Mouse (Mus musculus): ENCODE results near the gene Camta2.

Camta2 gene

GRCm38 (mm10) chr11:70687601-70688199, at the start of gene Camta2:
Gene Camta2 (minus strand): TSS chr11:70688105.
- ATAC-seq (ENCODE audit: low TSS enrichment) = peak; percentile 56

DNA sequence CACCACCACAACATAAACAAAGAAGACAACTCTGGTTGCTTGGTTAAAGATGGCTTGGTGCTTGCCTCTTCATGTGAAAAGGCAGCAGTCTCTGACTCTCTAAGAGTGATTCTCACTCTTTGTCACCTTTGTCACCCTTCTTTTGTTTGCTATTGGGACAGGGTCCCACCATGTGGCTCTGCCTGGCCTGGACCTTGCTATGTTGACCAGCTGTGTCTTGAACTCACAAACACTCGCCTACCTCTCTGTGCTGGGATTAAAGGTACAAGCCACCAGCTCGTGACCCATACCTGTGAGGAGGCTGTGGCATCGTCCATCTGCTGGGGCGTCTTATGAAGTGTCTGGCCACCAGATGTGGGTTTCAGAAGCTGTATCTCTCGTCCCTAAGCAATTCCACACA, 45.4 kb upstream of the Camta2 start:
- ATAC-seq (ENCODE audit: low TSS enrichment) = no peak

DNA sequence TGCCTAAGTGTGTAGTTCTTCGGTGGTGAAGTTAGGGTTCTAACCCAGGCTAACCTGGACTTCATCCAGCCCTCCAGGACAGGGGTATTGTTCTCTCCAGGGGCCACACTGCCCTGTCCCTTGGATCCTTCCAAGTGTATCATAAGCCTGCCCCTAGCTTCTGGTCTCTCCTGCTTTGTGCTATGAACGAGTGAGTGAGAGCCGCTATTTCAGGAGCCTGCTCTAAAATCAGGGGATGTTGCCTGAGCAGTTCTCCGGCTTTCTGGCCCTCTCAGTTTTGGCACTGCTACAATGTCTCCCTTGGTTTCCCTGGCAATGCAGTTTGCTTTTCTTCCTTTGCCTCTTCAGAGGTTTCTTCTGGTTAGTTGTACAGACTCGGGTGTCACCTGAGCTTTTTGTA, 43.3 kb upstream of the Camta2 start:
- ATAC-seq (ENCODE audit: low TSS enrichment) = peak; percentile 83

GRCm38 (mm10) chr11:70730427-70731038, 42.6 kb upstream of the Camta2 start:
- ATAC-seq (ENCODE audit: low TSS enrichment) = 0 out of 2 replicates have a peak, but pooled peaks have one; percentile 14

GRCm38 (mm10) chr11:70727385-70727784, 39.5 kb upstream of the Camta2 start:
- ATAC-seq (ENCODE audit: low TSS enrichment) = no peak

DNA sequence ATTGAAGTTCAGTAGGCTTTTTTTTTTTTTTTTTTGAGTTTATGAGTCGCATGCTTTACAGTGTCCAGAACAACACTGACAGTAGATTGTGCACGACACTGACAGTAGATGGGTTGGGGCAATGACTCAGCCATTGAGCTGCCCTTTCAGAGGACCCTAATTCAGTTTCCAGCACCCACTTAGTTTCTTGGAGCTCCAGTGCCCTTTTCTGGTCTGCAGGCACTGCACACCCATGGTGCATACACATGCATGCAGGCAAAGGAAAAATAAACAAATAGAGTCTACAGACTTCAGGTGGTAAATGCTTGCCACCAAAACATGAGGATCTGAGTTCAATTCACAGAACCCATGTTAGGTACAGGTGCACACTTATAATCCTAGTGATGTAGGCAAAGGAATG, 38.7 kb upstream of the Camta2 start:
- ATAC-seq (ENCODE audit: low TSS enrichment) = no peak

DNA sequence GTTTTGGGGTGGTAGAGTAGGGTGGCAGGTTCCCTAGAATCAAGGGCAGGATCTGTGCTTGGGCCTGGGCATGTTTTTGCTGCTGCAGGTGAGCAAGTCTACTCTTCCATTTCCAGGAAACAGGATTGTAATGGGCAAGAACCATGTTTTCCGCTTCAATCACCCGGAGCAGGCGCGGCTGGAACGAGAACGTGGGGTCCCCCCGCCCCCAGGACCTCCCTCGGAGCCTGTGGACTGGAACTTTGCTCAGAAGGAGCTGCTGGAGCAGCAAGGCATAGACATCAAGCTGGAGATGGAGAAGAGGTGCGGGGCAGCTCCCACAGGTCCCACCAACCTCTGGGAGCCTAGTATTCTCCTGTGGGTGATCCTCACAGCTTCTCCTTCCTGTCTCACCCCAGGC, 36.8 kb upstream of the Camta2 start:
- no peak for ATAC-seq (ENCODE audit: low TSS enrichment)

- ATAC-seq (ENCODE audit: low TSS enrichment) = no peak
Measured at GRCm38 (mm10) chr11:70721072-70721471, 33.2 kb upstream of the Camta2 start.

DNA sequence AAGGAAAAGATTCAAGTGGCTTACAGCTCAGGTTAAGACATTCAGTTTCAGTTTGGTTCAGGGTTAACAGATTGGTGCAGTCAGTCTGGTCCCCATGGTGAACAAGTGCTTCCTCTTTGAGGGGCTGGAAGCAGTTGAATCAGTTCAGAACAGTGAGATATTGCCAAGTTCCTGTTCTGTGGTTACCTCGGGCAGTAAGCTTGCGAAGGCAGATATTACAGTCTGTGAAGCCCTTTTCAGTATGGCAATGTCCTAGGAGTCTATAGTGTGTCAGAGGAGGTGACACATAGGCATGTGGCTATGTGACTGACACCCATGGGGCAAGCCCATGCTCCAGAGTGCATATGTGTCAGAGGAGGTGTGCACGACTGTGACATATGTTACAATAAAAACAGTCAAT, 32.7 kb upstream of the Camta2 start:
- ATAC-seq (ENCODE audit: low TSS enrichment) = no peak

DNA sequence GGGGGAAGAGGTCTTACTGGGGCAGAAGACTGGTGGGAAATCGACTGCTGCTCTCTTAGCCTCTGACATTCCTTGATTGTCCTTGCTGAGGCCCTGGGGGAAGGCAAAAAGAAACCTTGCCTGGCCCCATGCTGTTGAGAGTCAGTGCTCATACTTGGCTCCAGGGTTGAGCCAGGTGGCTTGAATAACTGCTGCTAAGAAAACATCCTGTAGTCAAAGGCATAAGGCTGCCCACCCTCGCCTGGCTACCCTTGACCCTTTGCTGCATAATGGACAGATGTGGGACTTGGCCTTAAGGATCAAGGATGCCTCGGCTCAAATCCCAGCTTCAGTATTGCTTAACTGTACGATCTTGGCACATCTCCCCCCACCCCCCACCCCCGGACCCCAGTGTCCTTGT, 30.6 kb upstream of the Camta2 start:
- ATAC-seq (ENCODE audit: low TSS enrichment) = no peak

GRCm38 (mm10) chr11:70715832-70716231, 27.9 kb upstream of the Camta2 start:
- ATAC-seq (ENCODE audit: low TSS enrichment) = peak; percentile 57; the same call in 1 of the 2 replicates

DNA sequence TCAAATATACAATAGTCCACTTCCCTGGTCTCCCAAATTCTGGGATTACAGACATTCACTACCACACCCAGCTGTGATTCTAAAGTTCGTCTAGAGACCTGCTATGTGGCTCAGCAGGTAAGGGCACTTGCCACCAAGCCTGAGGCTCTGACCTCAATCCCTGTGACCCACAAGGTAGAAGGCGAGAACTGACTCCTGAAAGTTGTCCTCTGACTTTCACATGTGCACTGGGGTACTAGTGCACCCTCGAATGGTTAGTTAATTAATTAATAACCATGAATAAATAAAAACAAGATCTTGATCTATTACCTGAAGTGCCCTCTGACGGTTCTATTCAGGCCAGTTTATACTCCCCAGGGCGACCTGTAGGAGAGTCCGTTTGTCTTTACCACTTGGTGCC, 25.3 kb upstream of the Camta2 start:
- no peak for ATAC-seq (ENCODE audit: low TSS enrichment)

DNA sequence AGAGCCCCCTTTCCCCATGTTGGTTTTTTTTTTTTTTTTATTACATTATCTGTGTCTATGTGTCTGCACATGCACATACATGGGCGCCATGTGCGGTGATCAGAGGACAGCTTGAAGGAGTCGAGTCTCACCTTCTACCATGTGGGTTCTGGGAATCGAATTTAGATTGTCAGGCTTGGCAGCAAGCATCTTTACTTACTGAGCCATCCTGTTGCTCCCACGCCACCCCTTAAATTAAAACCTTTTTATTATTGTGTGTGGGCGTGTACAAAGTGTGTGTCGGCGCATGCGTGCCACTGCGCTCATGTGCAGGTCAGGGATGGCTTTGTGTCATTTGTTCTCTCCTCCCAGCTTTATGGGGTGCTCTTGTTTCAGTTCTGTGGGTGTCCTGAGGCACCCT, 23.1 kb upstream of the Camta2 start:
- ATAC-seq (ENCODE audit: low TSS enrichment) = peak; percentile 38; the same call in 1 of the 2 replicates

GRCm38 (mm10) chr11:70706127-70706526, 18.2 kb upstream of the Camta2 start:
- ATAC-seq (ENCODE audit: low TSS enrichment) = no peak

GRCm38 (mm10) chr11:70702781-70703180, 14.9 kb upstream of the Camta2 start:
- no peak for ATAC-seq (ENCODE audit: low TSS enrichment)

- peak; percentile 53; the same call in 1 of the 2 replicates for ATAC-seq (ENCODE audit: low TSS enrichment)
Measured at GRCm38 (mm10) chr11:70701984-70702733, 14.3 kb upstream of the Camta2 start.

DNA sequence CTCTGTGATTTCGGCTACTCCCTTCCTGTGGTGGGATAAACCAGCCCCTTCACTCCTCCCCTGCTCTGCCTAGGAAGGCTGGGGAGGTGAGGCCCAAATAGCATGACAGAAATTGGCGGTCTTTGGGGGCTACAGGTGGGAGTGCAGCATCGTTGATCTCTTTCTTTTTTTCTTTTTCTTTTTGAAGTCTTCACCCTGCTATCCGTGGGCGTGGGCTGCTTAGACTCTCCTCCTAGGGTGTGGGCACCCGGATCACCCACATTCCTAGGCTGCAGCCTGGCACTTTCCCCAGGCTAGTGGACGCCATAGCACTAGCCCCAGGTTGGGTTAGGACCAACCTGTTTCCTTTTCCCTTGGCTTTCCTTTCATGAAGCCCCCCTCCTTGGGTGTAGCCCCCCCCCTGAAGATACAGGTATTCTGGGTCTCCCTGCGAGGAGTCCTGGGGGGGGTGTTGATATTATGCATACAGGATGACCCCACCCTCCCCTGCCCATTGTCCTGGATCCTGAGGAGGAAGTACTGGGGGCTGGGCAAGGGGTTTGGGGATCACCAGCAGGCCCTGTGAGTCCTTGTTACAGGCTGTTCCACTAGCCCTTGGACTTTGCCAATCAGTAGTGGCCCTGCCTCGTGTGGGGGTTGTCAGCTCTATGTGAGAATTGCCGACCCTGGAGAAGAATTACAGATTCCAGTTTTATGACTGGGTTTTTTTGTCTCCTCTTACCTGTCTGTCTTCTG, 13.5 kb upstream of the Camta2 start:
- no peak for ATAC-seq (ENCODE audit: low TSS enrichment)

GRCm38 (mm10) chr11:70700613-70701012, 12.7 kb upstream of the Camta2 start:
- peak; percentile 20; the same call in 1 of the 2 replicates for ATAC-seq (ENCODE audit: low TSS enrichment)

DNA sequence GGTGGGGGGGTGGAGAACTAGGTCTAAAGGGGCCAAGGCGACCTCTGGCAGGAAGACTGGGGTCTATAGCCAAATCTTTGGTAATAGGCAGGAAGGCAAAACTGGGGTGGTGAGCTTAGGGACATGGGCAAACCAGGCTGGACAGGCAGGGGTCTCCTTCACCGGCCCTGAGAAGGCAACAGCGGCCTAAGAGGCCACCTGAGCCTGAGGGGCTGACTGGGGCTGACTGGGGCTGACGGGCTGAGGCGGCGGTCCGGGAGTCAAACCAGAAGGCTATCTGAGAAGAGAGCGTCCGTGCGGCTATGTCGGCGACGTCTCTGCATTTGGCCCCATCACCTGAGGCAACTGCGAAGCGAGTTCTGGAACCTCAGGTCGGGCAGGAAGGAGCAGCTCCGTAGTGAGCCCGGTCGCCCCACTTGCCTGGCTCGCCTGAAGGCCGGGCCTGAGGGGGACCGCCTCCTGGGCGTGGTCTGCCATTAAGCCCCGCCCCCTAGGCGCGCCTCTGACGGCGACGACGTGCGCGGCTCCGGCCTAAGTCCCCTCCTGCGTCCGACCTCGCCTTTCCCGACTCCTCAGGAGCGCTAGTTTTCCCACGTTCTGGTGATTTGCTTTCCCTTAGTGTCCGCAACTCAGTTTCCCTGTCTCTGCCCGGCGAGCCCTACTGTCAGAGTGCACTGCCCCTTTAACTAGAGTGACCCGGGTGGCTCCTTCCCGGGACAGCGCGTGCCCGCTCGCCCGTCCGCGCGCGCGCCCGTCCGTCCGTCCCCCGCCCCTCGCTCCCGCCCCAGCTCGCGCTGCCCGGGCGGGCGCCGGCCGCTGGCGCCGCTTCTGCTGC, 12.0 kb upstream of the Camta2 start, which contains the start of the genes Inca1 and Kif1c:
Gene Inca1, minus strand, starts transcription at position 434 of the 835 bp plus-strand sequence.
Gene Kif1c, plus strand, starts transcription at position 827 of the 835 bp plus-strand sequence.
- ATAC-seq (ENCODE audit: low TSS enrichment) = peak; percentile 87

- no peak for ATAC-seq (ENCODE audit: low TSS enrichment)
Measured at GRCm38 (mm10) chr11:70699051-70699450, 11.1 kb upstream of the Camta2 start.

GRCm38 (mm10) chr11:70697376-70697775, 9.5 kb upstream of the Camta2 start:
- ATAC-seq (ENCODE audit: low TSS enrichment) = no peak
